Mouse (Mus musculus): ENCODE measurements around the gene Rab2b. TPM values are rescaled to one million over a fixed set of nuclear protein-coding genes. Genes with fewer than 3 reads are reported as not detected.
A peak's percentile ranks its signal among the peaks of the same experiment; 100 is the strongest.
"Not testable (repeated sequence)": the region's sequence is repeated elsewhere in the genome, so short reads cannot be mapped to it uniquely, and the experiment has no call there.

Gene Rab2b
- polyA plus RNA-seq, 1 experiment, result 7.3 TPM

DNA sequence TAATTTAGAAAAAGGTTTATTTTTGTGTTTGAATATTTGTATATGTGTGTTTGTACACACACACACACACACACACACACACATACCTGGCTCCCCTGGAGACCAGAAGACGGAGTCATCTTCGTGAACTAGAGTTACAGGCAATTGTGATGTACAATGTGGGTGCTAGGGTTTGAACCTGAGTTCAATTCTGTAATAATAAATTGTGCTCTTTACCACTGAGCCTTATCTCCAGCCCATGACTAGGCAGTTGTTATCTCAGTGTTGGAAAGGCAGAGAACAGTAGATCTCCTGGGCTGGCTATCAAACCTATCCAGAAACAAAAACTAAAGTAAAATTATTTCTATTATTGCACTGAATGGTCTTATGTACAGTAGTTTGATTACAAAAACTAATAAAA is 26.8 kb upstream of the Rab2b start:
- no peaks in the 10 kb centered on the region for H3K36me3 ChIP-seq (ENCODE audit: control insufficient read depth, insufficient read depth, low read length)
- DNase-seq (ENCODE audit: low read depth in 1 of 2, low spot score in 2 of 2), result no peak
- no peak overlapping the region for H3K4me3 ChIP-seq (ENCODE audit: extremely low read depth, insufficient read depth, insufficient read length)
- no peaks in the 10 kb centered on the region for H3K4me1 ChIP-seq (ENCODE audit: control insufficient read depth, insufficient read depth, insufficient read length)
- H3K27ac ChIP-seq (ENCODE audit: insufficient read depth, low read length), result no peak overlapping the region
- TF ChIP-seq POLR2A (IDR thresholded peaks at IDR 0.05; ENCODE audit: low read depth, low read length) (no peak), CTCF (IDR thresholded peaks at IDR 0.05; ENCODE audit: extremely low read depth, insufficient read depth, insufficient read length, insufficient replicate concordance) (no peak)
- H3K27me3 ChIP-seq (ENCODE audit: control insufficient read depth, insufficient read depth, low read length), result no peaks in the 10 kb centered on the region
- WGBS, result 96% methylated on average over 2 of the region's 2 CpGs

- peak; percentile 86 to 88 for DNase-seq (ENCODE audit: low read depth in 1 of 2, low spot score in 2 of 2)
- TF ChIP-seq CTCF (IDR thresholded peaks at IDR 0.05; ENCODE audit: extremely low read depth, insufficient read depth, insufficient read length, insufficient replicate concordance) (no peak), POLR2A (IDR thresholded peaks at IDR 0.05; ENCODE audit: low read depth, low read length) (peak; percentile 1; the same call in 1 of the 2 replicates)
- WGBS, result under 1% methylated on average over 46 of the region's 46 CpGs
- Histone ChIP-seq H3K4me1 (ENCODE audit: control insufficient read depth, insufficient read depth, insufficient read length) (no peaks in the 10 kb centered on the region), H3K4me3 (ENCODE audit: extremely low read depth, insufficient read depth, insufficient read length) (peak within 1 kb of the TSS; percentile 93), H3K27ac (ENCODE audit: insufficient read depth, low read length) (peak within 1 kb of the TSS; percentile 91), H3K36me3 (ENCODE audit: control insufficient read depth, insufficient read depth, low read length) (peaks cover 2% of the 10 kb centered on the region; the same call in 1 of the 2 replicates), H3K27me3 (ENCODE audit: control insufficient read depth, insufficient read depth, low read length) (no peaks in the 10 kb centered on the region)
Observed at GRCm38 (mm10) chr14:52304644-52305271, 25.4 kb upstream of the Rab2b start, which contains the start of gene Mettl3. TSS of gene Mettl3 (minus strand) at chr14:52305128.

DNA sequence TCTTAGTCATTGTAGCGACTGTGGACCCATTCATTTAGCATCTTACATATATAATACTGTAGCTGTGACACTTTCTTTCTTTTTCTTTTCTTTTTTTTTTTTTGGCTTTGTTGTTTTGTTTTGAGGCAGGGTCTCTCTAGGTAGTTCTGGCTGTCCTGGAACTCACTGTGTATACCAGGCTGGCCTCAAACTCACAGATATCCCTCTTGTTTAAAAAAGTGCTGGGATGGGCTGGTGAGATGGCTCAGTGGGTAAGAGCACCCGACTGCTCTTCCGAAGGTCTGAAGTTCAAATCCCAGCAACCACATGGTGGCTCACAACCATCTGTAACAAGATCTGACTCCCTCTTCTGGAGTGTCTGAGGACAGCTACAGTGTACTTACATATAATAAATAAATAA is 24.2 kb upstream of the Rab2b start:
- H3K27ac ChIP-seq (ENCODE audit: insufficient read depth, low read length); H3K4me3 ChIP-seq (ENCODE audit: extremely low read depth, insufficient read depth, insufficient read length); DNase-seq (ENCODE audit: low read depth in 1 of 2, low spot score in 2 of 2); H3K27me3 ChIP-seq (ENCODE audit: control insufficient read depth, insufficient read depth, low read length); H3K4me1 ChIP-seq (ENCODE audit: control insufficient read depth, insufficient read depth, insufficient read length): not testable (repeated sequence)
- WGBS, result 94% methylated on average over 3 of the region's 3 CpGs
- H3K36me3 ChIP-seq (ENCODE audit: control insufficient read depth, insufficient read depth, low read length), result peaks cover 11% of the 10 kb centered on the region

- no peak for DNase-seq (ENCODE audit: low read depth in 1 of 2, low spot score in 2 of 2)
- no peak overlapping the region for H3K4me3 ChIP-seq (ENCODE audit: extremely low read depth, insufficient read depth, insufficient read length)
- H3K36me3 ChIP-seq (ENCODE audit: control insufficient read depth, insufficient read depth, low read length), result peaks cover 53% of the 10 kb centered on the region
- no peak overlapping the region for H3K27ac ChIP-seq (ENCODE audit: insufficient read depth, low read length)
- 74% methylated on average over 6 of the region's 6 CpGs for WGBS
- TF ChIP-seq POLR2A (IDR thresholded peaks at IDR 0.05; ENCODE audit: low read depth, low read length), result no peak
- no peak for TF ChIP-seq CTCF (IDR thresholded peaks at IDR 0.05; ENCODE audit: extremely low read depth, insufficient read depth, insufficient read length, insufficient replicate concordance)
- no peaks in the 10 kb centered on the region for H3K4me1 ChIP-seq (ENCODE audit: control insufficient read depth, insufficient read depth, insufficient read length)
- no peaks in the 10 kb centered on the region for H3K27me3 ChIP-seq (ENCODE audit: control insufficient read depth, insufficient read depth, low read length)
Observed at GRCm38 (mm10) chr14:52295558-52296264, 16.4 kb upstream of the Rab2b start.

GRCm38 (mm10) chr14:52284191-52284590 is 4.8 kb upstream of the Rab2b start:
- no peak for DNase-seq (ENCODE audit: low read depth in 1 of 2, low spot score in 2 of 2)
- TF ChIP-seq POLR2A (IDR thresholded peaks at IDR 0.05; ENCODE audit: low read depth, low read length) (no peak), CTCF (IDR thresholded peaks at IDR 0.05; ENCODE audit: extremely low read depth, insufficient read depth, insufficient read length, insufficient replicate concordance) (no peak)
- Histone ChIP-seq H3K4me3 (ENCODE audit: extremely low read depth, insufficient read depth, insufficient read length) (no peak overlapping the region), H3K27ac (ENCODE audit: insufficient read depth, low read length) (no peak overlapping the region), H3K27me3 (ENCODE audit: control insufficient read depth, insufficient read depth, low read length) (no peaks in the 10 kb centered on the region), H3K4me1 (ENCODE audit: control insufficient read depth, insufficient read depth, insufficient read length) (0 out of 2 replicates have a peak, but pooled peaks cover 3% of the 10 kb centered on the region), H3K36me3 (ENCODE audit: control insufficient read depth, insufficient read depth, low read length) (peaks cover 22% of the 10 kb centered on the region)
- WGBS, result 90% methylated on average over 3 of the region's 3 CpGs

DNA sequence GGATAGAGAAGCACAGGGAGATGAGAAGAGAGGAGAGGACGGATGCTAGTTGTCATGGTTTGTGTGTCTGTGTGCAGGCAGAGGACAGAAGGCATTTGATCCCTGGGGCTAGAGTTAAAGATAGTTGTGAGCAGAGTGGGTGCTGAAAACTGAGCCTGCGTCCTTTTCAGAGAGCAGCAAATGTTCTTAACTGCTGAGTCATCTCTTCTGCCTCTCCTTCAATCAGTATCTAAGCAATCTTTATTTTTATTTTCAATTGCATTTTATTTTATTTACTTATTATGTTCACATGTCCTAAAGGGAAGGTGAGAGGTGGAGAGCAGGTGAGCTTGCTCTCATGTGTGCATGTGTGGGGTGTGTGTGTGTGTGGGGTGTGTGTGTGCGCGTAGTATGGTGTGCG is 4.3 kb upstream of the Rab2b start:
- no peak for TF ChIP-seq CTCF (IDR thresholded peaks at IDR 0.05; ENCODE audit: extremely low read depth, insufficient read depth, insufficient read length, insufficient replicate concordance)
- no peak for TF ChIP-seq POLR2A (IDR thresholded peaks at IDR 0.05; ENCODE audit: low read depth, low read length)
- Histone ChIP-seq H3K27me3 (ENCODE audit: control insufficient read depth, insufficient read depth, low read length) (no peaks in the 10 kb centered on the region), H3K4me3 (ENCODE audit: extremely low read depth, insufficient read depth, insufficient read length) (no peak overlapping the region), H3K36me3 (ENCODE audit: control insufficient read depth, insufficient read depth, low read length) (peaks cover 22% of the 10 kb centered on the region), H3K27ac (ENCODE audit: insufficient read depth, low read length) (no peak overlapping the region), H3K4me1 (ENCODE audit: control insufficient read depth, insufficient read depth, insufficient read length) (0 out of 2 replicates have a peak, but pooled peaks cover 3% of the 10 kb centered on the region)
- 98% methylated on average over 5 of the region's 5 CpGs for WGBS
- no peak for DNase-seq (ENCODE audit: low read depth in 1 of 2, low spot score in 2 of 2)

- 0 out of 2 replicates have a peak, but pooled peaks cover 3% of the 10 kb centered on the region for H3K4me1 ChIP-seq (ENCODE audit: control insufficient read depth, insufficient read depth, insufficient read length)
Observed at GRCm38 (mm10) chr14:52279747-52280120, 389 bp upstream of the Rab2b start.

More at GRCm38 (mm10) chr14:52279747-52280120, 389 bp upstream of the Rab2b start:
- H3K36me3 ChIP-seq (ENCODE audit: control insufficient read depth, insufficient read depth, low read length), result peaks cover 5% of the 10 kb centered on the region; the same call in 1 of the 2 replicates
- H3K27me3 ChIP-seq (ENCODE audit: control insufficient read depth, insufficient read depth, low read length), result no peaks in the 10 kb centered on the region
- no peak for TF ChIP-seq POLR2A (IDR thresholded peaks at IDR 0.05; ENCODE audit: low read depth, low read length)
- no peak for TF ChIP-seq CTCF (IDR thresholded peaks at IDR 0.05; ENCODE audit: extremely low read depth, insufficient read depth, insufficient read length, insufficient replicate concordance)
- DNase-seq (ENCODE audit: low read depth in 1 of 2, low spot score in 2 of 2), result peak in 1 of 2 experiments; percentile 17
- 1% methylated on average over 20 of the region's 21 CpGs for WGBS
- H3K27ac ChIP-seq (ENCODE audit: insufficient read depth, low read length), result peak overlapping the region; percentile 88
- peak overlapping the region; percentile 83 for H3K4me3 ChIP-seq (ENCODE audit: extremely low read depth, insufficient read depth, insufficient read length)

Data from spleen, adult 2 months (tissue).